Mouse (Mus musculus): ENCODE data around the gene Tmprss9.

GRCm38 (mm10) chr10:80897861-80898510 is 26.3 kb downstream of the Tmprss9 start:
- TF ChIP-seq POLR2A (IDR thresholded peaks at IDR 0.05; ENCODE audit: borderline replicate concordance, low read depth, low read length) (no peak), CTCF (IDR thresholded peaks at IDR 0.05; ENCODE audit: low read depth, low read length) (no peak)
